Mouse (Mus musculus): ENCODE results near the gene Iglon5.

Gene Iglon5

DNA sequence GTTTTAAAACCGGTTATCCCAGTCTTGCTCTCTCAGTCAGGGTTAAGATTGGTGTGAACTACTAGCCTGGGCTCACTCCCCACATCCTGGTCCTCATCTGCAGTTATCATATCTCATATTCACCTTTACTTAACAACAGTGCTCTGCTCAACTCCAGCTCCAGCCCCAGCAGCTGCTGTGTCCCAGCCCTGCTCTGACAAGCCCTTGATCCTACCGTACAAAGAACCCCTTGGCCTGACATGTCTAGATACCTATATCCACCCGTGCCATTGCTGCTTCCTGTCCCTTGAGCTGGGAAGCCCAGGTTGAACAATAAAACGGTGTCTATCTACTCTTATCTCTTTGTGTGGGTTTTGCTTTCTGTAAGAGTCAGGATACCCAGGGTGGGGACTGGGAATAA is 60.4 kb downstream of the Iglon5 start:
- no peak for DNase-seq (ENCODE audit: low read depth in 1 of 2, low spot score in 2 of 2)

GRCm38 (mm10) chr7:43427406-43427805 is 62.5 kb downstream of the Iglon5 start, which contains the start of gene Lim2:
Lim2 (plus strand) TSS chr7:43427670.
- no peak for DNase-seq (ENCODE audit: low read depth in 1 of 2, low spot score in 2 of 2)

DNA sequence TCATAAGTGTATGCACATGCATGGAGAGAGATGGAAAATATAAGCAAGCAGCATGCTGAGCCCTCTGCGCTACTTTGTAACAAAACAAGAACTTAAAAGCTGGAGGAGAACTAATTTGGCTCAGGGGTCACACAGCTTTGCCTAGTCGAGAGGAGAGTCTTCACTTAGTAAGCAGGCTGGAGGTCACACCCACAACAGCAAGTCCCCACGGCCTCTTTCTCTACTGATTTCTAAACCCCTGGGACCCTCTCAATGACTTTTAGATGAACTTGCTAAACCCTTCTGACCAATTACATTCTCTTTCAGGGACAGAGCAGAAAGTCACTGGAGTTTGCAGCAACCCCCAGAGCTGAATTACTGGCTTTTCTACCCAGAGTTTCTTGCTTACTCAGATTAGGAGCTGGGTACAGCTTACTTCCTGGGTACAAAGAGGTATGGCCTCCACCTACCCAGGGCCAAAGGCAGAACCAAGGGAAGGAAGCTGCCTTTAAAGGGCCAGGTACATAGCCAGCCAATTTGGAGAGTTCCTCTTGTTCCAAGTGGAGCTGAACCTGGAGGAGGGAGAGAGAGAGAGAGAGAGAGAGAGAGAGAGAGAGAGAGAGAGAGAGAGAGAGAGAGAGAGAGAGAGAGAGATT is 65.8 kb downstream of the Iglon5 start:
- no peak for DNase-seq (ENCODE audit: low read depth in 1 of 2, low spot score in 2 of 2)

DNA sequence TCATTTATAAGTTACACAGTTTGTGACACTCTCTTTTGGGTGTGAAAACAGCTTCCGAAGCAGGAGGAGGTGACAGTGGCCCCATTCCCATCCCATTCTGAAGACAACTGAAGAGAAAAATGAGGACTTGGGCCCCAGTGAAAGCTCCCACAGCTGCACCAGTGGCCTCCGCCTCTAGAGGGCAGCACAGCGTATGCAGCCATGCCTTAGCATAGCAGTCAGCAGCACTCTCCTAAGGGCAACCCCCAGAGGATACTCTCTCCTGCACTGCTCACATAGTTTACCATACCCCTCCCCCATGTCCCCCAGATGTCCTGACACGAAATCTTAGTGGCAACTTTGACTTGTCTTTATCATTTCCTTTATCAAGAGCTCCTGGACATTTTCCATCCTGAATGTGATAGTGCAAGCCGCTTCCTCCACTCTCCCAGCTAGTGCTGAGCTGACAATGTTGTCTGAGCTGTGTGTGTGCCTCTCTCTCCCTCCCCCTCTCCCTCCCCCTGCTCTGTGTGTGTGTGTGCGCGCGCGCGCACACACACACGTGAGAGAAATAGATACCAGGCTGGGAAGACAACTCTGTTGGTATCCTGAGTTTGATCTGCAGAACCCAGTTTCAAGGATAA is 66.8 kb downstream of the Iglon5 start:
- peak; percentile 32 to 62 for DNase-seq (ENCODE audit: low read depth in 1 of 2, low spot score in 2 of 2)

All from monocyte, adult 2 months (primary cell).